Mouse (Mus musculus) midbrain, embryonic 10.5 days (tissue): ENCODE measurements around the gene Ier2. TPM values are rescaled to one million over a fixed set of nuclear protein-coding genes. Genes with fewer than 3 reads are reported as not detected.

Experiments
- DNase-seq: peaks from one replicate; pipeline ENCODE4 v3.0.0-alpha.2; 2017; ENCODE audit warnings: low spot score
- H3K27ac ChIP-seq: fragments of 300-500 bp; sonication (generic); replicated peaks from 2 replicates; pipeline ENCODE4 v1.5.1; 2016; ENCODE audit warnings: mild to moderate bottlenecking
- H3K27me3 ChIP-seq: fragments of 300-500 bp; sonication (generic); 2 replicates; pipeline ENCODE4 v1.6.1; 2016; ENCODE audit warnings: low read depth, mild to moderate bottlenecking; ENCODE audit not compliant: poor library complexity, severe bottlenecking
- H3K36me3 ChIP-seq: fragments of 300-500 bp; sonication (generic); 2 replicates; pipeline ENCODE4 v1.6.1; 2016; ENCODE audit warnings: mild to moderate bottlenecking, moderate library complexity
- H3K4me1 ChIP-seq: fragments of 300-500 bp; sonication (generic); 2 replicates; pipeline ENCODE4 v1.6.1; 2016
- H3K4me3 ChIP-seq: fragments of 300-500 bp; sonication (generic); 2 replicates; pipeline ENCODE4 v1.5.1; 2016; ENCODE audit warnings: mild to moderate bottlenecking, moderate library complexity
- H3K9me3 ChIP-seq: fragments of 300-500 bp; sonication (generic); replicated peaks from 2 replicates; pipeline ENCODE4 v1.6.1; 2016; ENCODE audit warnings: mild to moderate bottlenecking
- WGBS: fragments of 180-500 bp; shearing (Covaris S2); methylation state at CpG from one replicate; pipeline ENCODE4 v1.1.7; 2016; 5-methylcytosine and 5-hydroxymethylcytosine counted together
- polyA plus RNA-seq: library from polyadenylated mRNA; unstranded; fragments of >200 nt; fragmentation: Nextera tagmentation; extraction: Ambion mirVana; gene quantifications from 2 replicates; pipeline ENCODE4 v1.2.1, GENCODE M21; 2016

Ier2 gene
- polyA plus RNA-seq, 1 experiment from 2014 or later, result 78.2 TPM

GRCm38 (mm10) chr8:84665385-84665893, 2.8 kb upstream of the Ier2 start:
- Histone ChIP-seq H3K27me3 (no peaks in the 10 kb centered on the region), H3K4me1 (peaks cover 50% of the 10 kb centered on the region), H3K4me3 (peak overlapping the region; percentile 87), H3K36me3 (peaks cover 31% of the 10 kb centered on the region), H3K9me3 (no peaks in the 10 kb centered on the region), H3K27ac (peak overlapping the region; percentile 94)
- no peak for DNase-seq
- 3% methylated on average over 14 of the region's 14 CpGs for WGBS

GRCm38 (mm10) chr8:84664566-84665384, 2.1 kb upstream of the Ier2 start:
- H3K4me3 ChIP-seq, result peak overlapping the region; percentile 87
- no peaks in the 10 kb centered on the region for H3K27me3 ChIP-seq
- WGBS, result under 1% methylated on average over 29 of the region's 29 CpGs
- no peaks in the 10 kb centered on the region for H3K9me3 ChIP-seq
- peaks cover 57% of the 10 kb centered on the region for H3K4me1 ChIP-seq
- peaks cover 24% of the 10 kb centered on the region for H3K36me3 ChIP-seq
- H3K27ac ChIP-seq, result peak overlapping the region; percentile 94
- DNase-seq, result peak; percentile 86

GRCm38 (mm10) chr8:84663483-84664327, 1.1 kb upstream of the Ier2 start:
- no peaks in the 10 kb centered on the region for H3K9me3 ChIP-seq
- peak overlapping the region; percentile 87 for H3K4me3 ChIP-seq
- H3K4me1 ChIP-seq, result peaks cover 67% of the 10 kb centered on the region
- peak overlapping the region; percentile 94 for H3K27ac ChIP-seq
- peaks cover 13% of the 10 kb centered on the region for H3K36me3 ChIP-seq
- DNase-seq, result peak; percentile 98
- H3K27me3 ChIP-seq, result no peaks in the 10 kb centered on the region
- WGBS, result 3% methylated on average over 43 of the region's 43 CpGs

- peak; percentile 79 for DNase-seq
- H3K36me3 ChIP-seq, result 0 out of 2 replicates have a peak, but pooled peaks cover 3% of the 10 kb centered on the region
- under 1% methylated on average over 61 of the region's 61 CpGs for WGBS
- H3K27ac ChIP-seq, result peak overlapping the region; percentile 94
- no peaks in the 10 kb centered on the region for H3K9me3 ChIP-seq
- peak overlapping the region; percentile 87 for H3K4me3 ChIP-seq
- peaks cover 78% of the 10 kb centered on the region for H3K4me1 ChIP-seq
- H3K27me3 ChIP-seq, result no peaks in the 10 kb centered on the region
Observed at GRCm38 (mm10) chr8:84661961-84662571, 586 bp downstream of the Ier2 start.

- WGBS, result under 1% methylated on average over 24 of the region's 24 CpGs
- DNase-seq, result peak; percentile 64
- Histone ChIP-seq H3K27me3 (no peaks in the 10 kb centered on the region), H3K36me3 (0 out of 2 replicates have a peak, but pooled peaks cover 3% of the 10 kb centered on the region), H3K27ac (peak overlapping the region; percentile 94), H3K9me3 (no peaks in the 10 kb centered on the region), H3K4me1 (peaks cover 83% of the 10 kb centered on the region), H3K4me3 (peak overlapping the region; percentile 87)
Observed at GRCm38 (mm10) chr8:84661458-84661871, 1.2 kb downstream of the Ier2 start.

- H3K4me1 ChIP-seq, result peaks cover 83% of the 10 kb centered on the region
- H3K4me3 ChIP-seq, result peak overlapping the region; percentile 87
- under 1% methylated on average over 20 of the region's 20 CpGs for WGBS
- no peaks in the 10 kb centered on the region for H3K27me3 ChIP-seq
- DNase-seq, result peak; percentile 73
- no peaks in the 10 kb centered on the region for H3K36me3 ChIP-seq
- no peaks in the 10 kb centered on the region for H3K9me3 ChIP-seq
- H3K27ac ChIP-seq, result peak overlapping the region; percentile 94
Observed at GRCm38 (mm10) chr8:84660819-84661457, 1.7 kb downstream of the Ier2 start.

GRCm38 (mm10) chr8:84659936-84660818, 2.5 kb downstream of the Ier2 start:
- WGBS, result under 1% methylated on average over 33 of the region's 33 CpGs
- H3K27ac ChIP-seq, result peak overlapping the region; percentile 94
- H3K9me3 ChIP-seq, result no peaks in the 10 kb centered on the region
- peak; percentile 82 for DNase-seq
- no peaks in the 10 kb centered on the region for H3K36me3 ChIP-seq
- H3K27me3 ChIP-seq, result no peaks in the 10 kb centered on the region
- peak overlapping the region; percentile 87 for H3K4me3 ChIP-seq
- peaks cover 83% of the 10 kb centered on the region for H3K4me1 ChIP-seq

GRCm38 (mm10) chr8:84658951-84659350, 3.7 kb downstream of the Ier2 start:
- no peak for DNase-seq
- Histone ChIP-seq H3K27ac (no peak overlapping the region), H3K36me3 (no peaks in the 10 kb centered on the region), H3K9me3 (no peaks in the 10 kb centered on the region), H3K27me3 (no peaks in the 10 kb centered on the region), H3K4me1 (peaks cover 83% of the 10 kb centered on the region), H3K4me3 (no peak overlapping the region)
- 39% methylated on average over 1 of the region's 1 CpGs for WGBS

- DNase-seq, result no peak
- Histone ChIP-seq H3K4me3 (no peak overlapping the region; the same call in 1 of the 2 replicates), H3K9me3 (no peaks in the 10 kb centered on the region), H3K4me1 (peaks cover 75% of the 10 kb centered on the region), H3K27ac (peak overlapping the region; percentile 59; the same call in 1 of the 2 replicates), H3K27me3 (no peaks in the 10 kb centered on the region), H3K36me3 (no peaks in the 10 kb centered on the region)
- 38% methylated on average over 4 of the region's 4 CpGs for WGBS
Observed at GRCm38 (mm10) chr8:84657680-84658079, 5.0 kb downstream of the Ier2 start.

GRCm38 (mm10) chr8:84657203-84657602, 5.4 kb downstream of the Ier2 start:
- H3K27me3 ChIP-seq, result no peaks in the 10 kb centered on the region
- H3K9me3 ChIP-seq, result no peaks in the 10 kb centered on the region
- peak overlapping the region; percentile 56 for H3K4me3 ChIP-seq
- peak overlapping the region; percentile 91 for H3K27ac ChIP-seq
- H3K36me3 ChIP-seq, result no peaks in the 10 kb centered on the region
- no peak for DNase-seq
- H3K4me1 ChIP-seq, result peaks cover 74% of the 10 kb centered on the region

GRCm38 (mm10) chr8:84656641-84657126, 6.0 kb downstream of the Ier2 start:
- Histone ChIP-seq H3K36me3 (no peaks in the 10 kb centered on the region), H3K4me1 (peaks cover 69% of the 10 kb centered on the region)
- 2% methylated on average over 23 of the region's 23 CpGs for whole genome bisulfite sequencing

More at GRCm38 (mm10) chr8:84656641-84657126, 6.0 kb downstream of the Ier2 start:
- H3K27me3 ChIP-seq, result no peaks in the 10 kb centered on the region
- peak; percentile 72 for DNase-seq
- no peaks in the 10 kb centered on the region for H3K9me3 ChIP-seq
- H3K4me3 ChIP-seq, result peak overlapping the region; percentile 56
- peak overlapping the region; percentile 91 for H3K27ac ChIP-seq
